Mouse (Mus musculus) MEL (cell line): ENCODE measurements at regions not wholly inside any gene's neighbourhood (a gene's known extent, or its start where the extent isn't known, plus 50 kb on each side); places are given as distances from the start of the nearest gene placed in this dataset.

Experiments
- DNase-seq: peaks from one replicate; pipeline ENCODE4 v3.0.0; 2011; ENCODE audit warnings: low read depth, low spot score
- H3K27ac ChIP-seq: 2 replicates; pipeline ENCODE4 v1.5.1; 2012; ENCODE audit warnings: low read depth, mild to moderate bottlenecking, control low read depth, low read length, moderate library complexity; ENCODE audit not compliant: control insufficient read depth
- H3K27me3 ChIP-seq, 2 experiments: fragments of 150-350 bp in 1 of 2; sonication (generic) in 1 of 2; 2 replicates each; pipeline ENCODE4 v1.6.1; 2012; ENCODE audit warnings: low read length in 2 of 2, mild to moderate bottlenecking in 2 of 2, improper control_type of control experiment in 1 of 2, moderate library complexity in 1 of 2; ENCODE audit not compliant: insufficient read depth in 2 of 2, control insufficient read depth in 1 of 2
- H3K36me3 ChIP-seq, 2 experiments: 2 replicates each; pipeline ENCODE4 v1.6.1; 2012 to 2014; ENCODE audit warnings: low read length in 2 of 2, improper control_type of control experiment in 1 of 2, inconsistent platforms in 1 of 2, mild to moderate bottlenecking in 1 of 2; ENCODE audit not compliant: insufficient read depth in 2 of 2, control insufficient read depth in 1 of 2
- H3K4me1 ChIP-seq, 2 experiments: fragments of 150-350 bp in 1 of 2; sonication (generic) in 1 of 2; 2 replicates each; pipeline ENCODE4 v1.6.1; 2012; ENCODE audit warnings: low read length in 2 of 2, improper control_type of control experiment in 1 of 2, mild to moderate bottlenecking in 1 of 2; ENCODE audit not compliant: insufficient read depth in 2 of 2, control insufficient read depth in 1 of 2
- H3K4me3 ChIP-seq, 2 experiments: fragments of 150-350 bp in 1 of 2; sonication (generic) in 1 of 2; 2 replicates each; pipeline ENCODE4 v1.5.1; 2012; ENCODE audit warnings: low read depth in 2 of 2, low read length in 2 of 2, mild to moderate bottlenecking in 2 of 2, moderate library complexity in 2 of 2, control low read depth in 1 of 2, improper control_type of control experiment in 1 of 2; ENCODE audit not compliant: control insufficient read depth in 1 of 2, insufficient read depth in 1 of 2
- H3K79me2 ChIP-seq: 2 replicates; pipeline ENCODE4 v1.6.1; 2012; ENCODE audit warnings: mild to moderate bottlenecking, low read length, moderate library complexity; ENCODE audit not compliant: control insufficient read depth, poor library complexity, insufficient read depth
- H3K9ac ChIP-seq: 2 replicates; pipeline ENCODE4 v1.6.1; 2012; ENCODE audit warnings: low read depth, mild to moderate bottlenecking, control low read depth, low read length, moderate library complexity; ENCODE audit not compliant: control insufficient read depth, poor library complexity, severe bottlenecking
- H3K9me3 ChIP-seq: fragments of 150-350 bp; sonication (generic); replicated peaks from 2 replicates; pipeline ENCODE4 v1.6.1; 2012; ENCODE audit warnings: mild to moderate bottlenecking, low read length, improper control_type of control experiment, moderate library complexity; ENCODE audit not compliant: insufficient read depth
- EP300 ChIP-seq, 2 experiments: IDR thresholded peaks; 2 replicates each; pipeline ENCODE4 v1.6.1; 2011; ENCODE audit warnings: improper control_type of control experiment in 2 of 2, low read length in 2 of 2, low read depth in 1 of 2, mild to moderate bottlenecking in 1 of 2
- KAT2A ChIP-seq: conservative IDR thresholded peaks from 2 replicates; pipeline ENCODE4 v1.6.1; 2012; ENCODE audit warnings: low read depth, low read length, improper control_type of control experiment, inconsistent platforms
- NRF1 ChIP-seq: IDR thresholded peaks from 2 replicates; pipeline ENCODE4 v1.6.1; 2014; ENCODE audit warnings: low read depth, mild to moderate bottlenecking, inconsistent platforms, low read length, improper control_type of control experiment, moderate library complexity; ENCODE audit not compliant: poor library complexity, insufficient read depth, severe bottlenecking
- POLR2A ChIP-seq, 2 experiments: IDR thresholded peaks; 2 replicates each; pipeline ENCODE4 v1.6.1; 2011 to 2012; ENCODE audit warnings: low read length in 2 of 2, mild to moderate bottlenecking in 2 of 2, control low read depth in 1 of 2, improper control_type of control experiment in 1 of 2, low read depth in 1 of 2, moderate library complexity in 1 of 2; ENCODE audit not compliant: control insufficient read depth in 1 of 2, insufficient read depth in 1 of 2, poor library complexity in 1 of 2
- POLR2AphosphoS2 ChIP-seq: IDR thresholded peaks from 2 replicates; pipeline ENCODE4 v1.6.1; 2011; ENCODE audit warnings: low read length, improper control_type of control experiment
- RCOR1 ChIP-seq: IDR thresholded peaks from 2 replicates; pipeline ENCODE4 v1.6.1; 2012; ENCODE audit warnings: low read depth, mild to moderate bottlenecking, inconsistent platforms, low read length, improper control_type of control experiment
- SIN3A ChIP-seq: IDR thresholded peaks from 2 replicates; pipeline ENCODE4 v1.6.1; 2012; ENCODE audit warnings: low read length, improper control_type of control experiment, inconsistent platforms
- ZNF384 ChIP-seq: IDR thresholded peaks from 2 replicates; pipeline ENCODE4 v1.6.1; 2012; ENCODE audit warnings: low read depth, mild to moderate bottlenecking, inconsistent platforms, low read length, improper control_type of control experiment

- no peak for DNase-seq
- no peaks in the 10 kb centered on the region for H3K36me3 ChIP-seq
- TF ChIP-seq POLR2AphosphoS2 (no peak), RCOR1 (no peak), KAT2A (no peak), POLR2A (IDR thresholded peaks at IDR 0.05; ENCODE audit: control insufficient read depth in 1 of 2, insufficient read depth in 1 of 2, low read depth in 1 of 2, low read length in 2 of 2, poor library complexity in 1 of 2) (no peak), SIN3A (no peak), EP300 (IDR thresholded peaks at IDR 0.05; ENCODE audit: low read depth in 1 of 2, low read length in 2 of 2) (no peak), NRF1 (no peak), ZNF384 (no peak)
Observed at GRCm38 (mm10) chr10:68334054-68334453, 55.5 kb upstream of the Arid5b start.

More at GRCm38 (mm10) chr10:68334054-68334453, 55.5 kb upstream of the Arid5b start:
- Histone ChIP-seq H3K27ac (no peak overlapping the region), H3K4me3 (no peak overlapping the region), H3K9ac (no peak overlapping the region), H3K79me2 (no peaks in the 10 kb centered on the region), H3K9me3 (no peaks in the 10 kb centered on the region), H3K4me1 (no peaks in the 10 kb centered on the region), H3K27me3 (no peaks in the 10 kb centered on the region)
